Mouse (Mus musculus) cortical plate, adult 2 months (tissue): Measurements from ENCODE around the gene Kdm6b.

Experiments
- CTCF ChIP-seq: fragments of 200-500 bp; IDR thresholded peaks from 2 replicates; pipeline ENCODE4 v1.5.1; 2011; ENCODE audit warnings: mild to moderate bottlenecking, control low read depth, low read length; ENCODE audit not compliant: insufficient read depth; ENCODE audit errors: extremely low read depth
- POLR2A ChIP-seq: fragments of 200-500 bp; IDR thresholded peaks from 2 replicates; pipeline ENCODE4 v1.6.1; 2011; ENCODE audit warnings: mild to moderate bottlenecking, low read length, control low read depth; ENCODE audit not compliant: insufficient read depth; ENCODE audit errors: extremely low read depth

DNA sequence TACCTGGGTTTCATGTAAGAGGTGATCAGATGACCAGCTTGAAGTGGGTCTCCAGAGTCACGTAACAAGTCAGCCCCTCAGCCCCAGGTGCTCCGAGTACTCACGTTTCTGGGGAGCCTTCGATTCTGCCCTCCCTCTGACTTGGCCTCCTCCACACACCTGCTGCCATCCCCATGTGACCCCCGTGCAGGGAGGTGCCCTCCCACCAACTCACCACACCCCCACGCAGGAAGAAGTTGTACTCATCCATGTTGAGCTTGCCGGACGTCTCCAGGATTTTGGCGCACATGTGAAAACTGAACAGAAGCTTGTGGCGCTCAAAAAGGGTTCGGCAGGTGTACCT is 19.1 kb upstream of the Kdm6b start:
- TF ChIP-seq POLR2A (no peak), CTCF (no peak)
